Mouse (Mus musculus): ENCODE results near the gene Zhx3. TPM values are rescaled to one million over a fixed set of nuclear protein-coding genes. Genes with fewer than 3 reads are reported as not detected.

Gene Zhx3
- polyA plus RNA-seq, 1 experiment from 2014 or later, result 15.5 TPM

DNA sequence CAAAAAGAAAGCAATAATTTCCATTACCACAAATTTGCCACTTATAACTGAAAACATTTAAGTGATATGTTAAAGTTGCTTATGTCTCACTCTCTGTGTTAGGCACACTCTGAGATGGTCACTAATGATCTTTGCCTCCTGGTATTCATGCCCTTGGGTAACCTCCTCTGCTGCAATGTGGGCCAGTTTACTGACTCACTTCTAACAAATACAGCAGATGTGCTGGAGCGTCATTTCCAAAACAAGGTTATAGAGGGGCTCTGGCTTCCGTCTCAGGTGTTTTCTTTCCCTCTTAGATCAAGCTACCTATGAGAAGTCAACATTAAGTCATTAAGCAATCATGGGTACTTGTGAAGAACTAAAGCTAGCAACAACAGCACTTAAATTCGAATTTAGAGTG is 22.4 kb downstream of the Zhx3 start:
- Histone ChIP-seq H3K4me1 (no peaks in the 10 kb centered on the region), H3K4me3 (no peak overlapping the region), H3K4me2 (replicated peaks) (no peak overlapping the region), H3K27ac (replicated peaks) (no peak overlapping the region), H3K9ac (replicated peaks) (no peak overlapping the region), H3K9me3 (no peaks in the 10 kb centered on the region), H3K27me3 (no peaks in the 10 kb centered on the region), H3K36me3 (no peaks in the 10 kb centered on the region)
- ATAC-seq (ENCODE audit: low FRiP score, low read depth), result no peak
- 83% methylated on average over 3 of the region's 3 CpGs for WGBS

DNA sequence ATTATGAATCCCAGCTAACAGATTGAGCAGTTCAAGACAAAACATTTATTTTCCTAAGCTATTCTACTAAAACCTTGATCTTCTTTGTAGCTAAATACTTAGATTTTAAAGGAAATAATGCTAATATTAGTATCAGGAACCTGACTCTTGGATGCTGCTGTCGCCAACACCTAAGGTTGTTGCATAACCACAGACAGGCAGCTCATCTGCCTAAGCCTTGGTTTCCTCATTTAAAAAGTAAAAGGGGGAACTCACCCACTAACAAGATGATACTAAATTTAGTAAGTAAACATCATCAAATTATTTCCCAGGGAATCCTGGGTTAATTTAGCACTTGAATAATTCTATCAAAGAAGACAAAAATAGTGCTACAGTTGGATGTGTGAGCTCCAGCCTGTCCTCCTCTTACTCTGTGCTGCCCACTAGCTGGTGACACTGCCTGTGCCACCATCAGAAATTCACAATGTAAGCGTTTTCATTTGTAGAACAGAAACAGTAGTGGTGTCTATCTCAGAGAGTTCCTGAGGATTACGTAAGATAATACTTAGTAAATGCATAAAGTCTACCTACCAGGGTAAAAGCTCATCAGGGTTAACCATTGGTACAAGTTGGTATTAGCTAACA is 23.1 kb downstream of the Zhx3 start:
- Histone ChIP-seq H3K27me3 (no peaks in the 10 kb centered on the region), H3K4me3 (no peak overlapping the region), H3K9ac (replicated peaks) (no peak overlapping the region), H3K36me3 (no peaks in the 10 kb centered on the region), H3K4me2 (replicated peaks) (no peak overlapping the region), H3K27ac (replicated peaks) (no peak overlapping the region), H3K9me3 (no peaks in the 10 kb centered on the region), H3K4me1 (0 out of 2 replicates have a peak, but pooled peaks cover 2% of the 10 kb centered on the region)
- WGBS, result 89% methylated on average over 3 of the region's 3 CpGs
- ATAC-seq (ENCODE audit: low FRiP score, low read depth), result no peak

DNA sequence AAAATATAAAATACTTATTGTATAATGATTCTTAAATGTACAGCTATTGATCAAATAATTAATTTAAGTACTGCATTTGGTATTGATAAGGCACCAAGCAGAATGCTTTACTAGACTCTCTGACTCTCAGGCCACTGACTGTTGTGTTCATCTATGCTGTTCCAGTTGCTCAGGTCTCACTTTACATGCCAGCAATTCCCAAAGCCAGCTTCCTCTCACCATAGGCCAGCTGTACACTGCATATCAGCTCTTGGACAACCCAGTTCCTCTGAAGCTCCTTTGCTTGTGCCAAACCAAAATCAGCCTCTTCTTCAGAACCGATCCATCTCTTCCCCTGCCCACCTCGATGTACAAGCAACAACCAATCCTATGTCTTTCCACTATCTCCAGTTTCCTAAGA is 24.6 kb downstream of the Zhx3 start:
- H3K4me3 ChIP-seq, result no peak overlapping the region
- H3K27me3 ChIP-seq, result no peaks in the 10 kb centered on the region
- H3K9ac ChIP-seq (replicated peaks), result no peak overlapping the region
- no peak for ATAC-seq (ENCODE audit: low FRiP score, low read depth)
- H3K4me1 ChIP-seq, result 0 out of 2 replicates have a peak, but pooled peaks cover 3% of the 10 kb centered on the region
- H3K36me3 ChIP-seq, result no peaks in the 10 kb centered on the region
- H3K27ac ChIP-seq (replicated peaks), result no peak overlapping the region
- H3K9me3 ChIP-seq, result no peaks in the 10 kb centered on the region
- 84% methylated on average over 2 of the region's 2 CpGs for WGBS
- no peak overlapping the region for H3K4me2 ChIP-seq (replicated peaks)

DNA sequence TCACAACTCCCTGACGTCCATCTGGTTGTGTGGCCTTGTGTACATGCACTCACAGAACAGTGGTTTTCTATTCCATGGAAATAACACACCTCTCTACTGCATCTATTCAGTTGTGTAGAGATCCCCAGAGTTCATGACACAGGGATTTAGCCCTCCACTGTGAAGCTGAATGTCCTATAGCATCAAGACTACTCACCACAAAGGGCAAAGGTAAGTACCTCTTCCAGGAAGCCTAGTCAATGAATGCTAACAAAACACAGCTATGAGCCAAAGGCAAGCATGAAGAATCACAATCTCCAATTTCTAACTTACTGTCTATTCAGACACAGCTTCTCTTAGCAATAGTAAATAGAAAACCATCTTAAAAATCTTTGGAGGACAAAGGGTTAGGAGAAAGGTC is 25.1 kb downstream of the Zhx3 start:
- H3K36me3 ChIP-seq, result no peaks in the 10 kb centered on the region
- no peak overlapping the region for H3K4me2 ChIP-seq (replicated peaks)
- ATAC-seq (ENCODE audit: low FRiP score, low read depth), result no peak
- no peaks in the 10 kb centered on the region for H3K9me3 ChIP-seq
- H3K4me3 ChIP-seq, result no peak overlapping the region
- no peaks in the 10 kb centered on the region for H3K27me3 ChIP-seq
- H3K9ac ChIP-seq (replicated peaks), result no peak overlapping the region
- WGBS, result 69% methylated on average over 1 of the region's 1 CpGs
- H3K4me1 ChIP-seq, result 0 out of 2 replicates have a peak, but pooled peaks cover 3% of the 10 kb centered on the region
- no peak overlapping the region for H3K27ac ChIP-seq (replicated peaks)

DNA sequence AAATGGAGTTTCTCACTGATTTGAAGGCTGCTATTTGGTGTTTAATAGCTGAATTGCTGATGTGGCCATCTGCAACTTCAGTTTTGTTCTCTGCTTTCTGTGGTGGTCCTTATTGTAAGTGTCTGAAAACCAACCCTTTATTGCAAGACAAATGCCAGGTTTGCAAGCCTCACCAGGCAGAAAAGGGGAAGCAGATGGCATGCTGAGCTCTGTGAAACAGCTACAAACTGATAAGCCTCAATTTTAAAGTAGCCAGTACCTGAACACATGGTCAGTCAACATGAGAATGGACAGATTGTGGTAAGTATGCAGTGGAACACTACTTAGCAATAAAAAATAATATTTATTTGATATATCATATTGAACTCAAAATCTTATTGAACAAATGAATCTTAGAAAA is 32.0 kb downstream of the Zhx3 start:
- Histone ChIP-seq H3K36me3 (no peaks in the 10 kb centered on the region), H3K27me3 (no peaks in the 10 kb centered on the region), H3K4me3 (no peak overlapping the region), H3K9ac (replicated peaks) (no peak overlapping the region), H3K27ac (replicated peaks) (no peak overlapping the region), H3K4me2 (replicated peaks) (no peak overlapping the region), H3K9me3 (no peaks in the 10 kb centered on the region), H3K4me1 (0 out of 2 replicates have a peak, but pooled peaks cover 9% of the 10 kb centered on the region)
- ATAC-seq (ENCODE audit: low FRiP score, low read depth), result no peak

DNA sequence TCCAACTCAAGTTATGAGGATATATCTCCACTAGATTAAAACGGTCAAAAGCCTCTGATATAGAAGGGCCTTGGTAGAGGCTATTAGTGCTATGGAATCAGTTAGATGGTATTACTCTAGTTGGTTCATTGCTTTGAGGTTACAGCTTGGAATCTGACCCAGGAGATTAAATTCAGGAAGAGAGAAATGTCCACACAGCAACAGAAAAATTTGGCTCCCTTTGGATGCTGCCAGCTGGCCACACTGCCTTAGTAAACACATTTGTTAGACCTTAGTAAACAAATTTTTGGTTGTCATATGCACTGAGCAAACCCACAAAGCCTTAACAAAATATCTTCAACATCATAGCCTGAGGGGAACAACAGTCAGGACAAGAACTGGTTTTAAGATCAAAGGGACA is 62.0 kb downstream of the Zhx3 start:
- Histone ChIP-seq H3K4me2 (replicated peaks) (no peak overlapping the region), H3K9me3 (no peaks in the 10 kb centered on the region), H3K27me3 (no peaks in the 10 kb centered on the region), H3K9ac (replicated peaks) (no peak overlapping the region), H3K4me3 (no peak overlapping the region), H3K4me1 (no peaks in the 10 kb centered on the region), H3K27ac (replicated peaks) (no peak overlapping the region), H3K36me3 (0 out of 2 replicates have a peak, but pooled peaks cover 5% of the 10 kb centered on the region)
- 84% methylated on average over 1 of the region's 1 CpGs for WGBS
- ATAC-seq (ENCODE audit: low FRiP score, low read depth), result no peak

DNA sequence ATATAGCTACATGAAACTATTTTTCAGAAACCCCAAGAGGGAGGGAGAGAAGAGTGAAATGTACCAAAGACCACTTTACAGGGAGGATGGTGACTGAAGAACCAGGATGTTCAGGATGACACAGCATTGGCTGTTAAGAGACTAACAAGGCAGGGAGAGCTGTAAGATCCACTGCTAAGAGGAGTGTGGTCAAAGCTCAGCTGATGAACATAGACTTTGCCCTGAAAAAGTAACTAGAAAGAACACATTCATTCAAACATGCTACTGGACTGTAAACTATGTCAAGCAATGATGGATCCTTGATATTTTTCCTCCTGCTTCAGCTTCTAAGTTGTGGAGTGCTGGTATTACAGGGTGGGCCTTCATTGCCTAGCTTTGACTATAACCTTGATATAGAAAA is 62.4 kb downstream of the Zhx3 start:
- Histone ChIP-seq H3K4me3 (no peak overlapping the region), H3K27ac (replicated peaks) (no peak overlapping the region), H3K4me2 (replicated peaks) (no peak overlapping the region), H3K27me3 (no peaks in the 10 kb centered on the region), H3K9ac (replicated peaks) (no peak overlapping the region), H3K9me3 (no peaks in the 10 kb centered on the region), H3K36me3 (0 out of 2 replicates have a peak, but pooled peaks cover 4% of the 10 kb centered on the region), H3K4me1 (no peaks in the 10 kb centered on the region)
- ATAC-seq (ENCODE audit: low FRiP score, low read depth), result no peak

DNA sequence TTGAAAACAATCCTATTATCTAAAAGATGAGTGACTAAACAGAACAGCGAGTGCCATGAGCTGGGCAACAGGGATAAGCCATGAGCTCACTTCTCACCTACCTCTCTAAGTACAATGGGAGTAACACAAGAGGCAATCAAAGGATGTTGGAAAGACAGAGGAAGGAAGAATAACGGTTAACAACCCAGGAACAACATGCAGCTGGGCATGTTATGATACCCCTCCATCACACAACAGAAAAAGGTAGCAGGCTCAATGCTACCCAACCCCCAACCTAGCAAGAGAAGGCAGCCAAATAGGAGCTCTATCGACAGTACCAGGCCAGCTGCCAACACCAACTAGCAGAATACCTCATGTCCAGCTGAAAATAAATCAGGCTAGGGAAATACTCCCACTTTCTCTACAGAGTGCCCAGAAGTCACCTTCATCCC is 66.7 kb downstream of the Zhx3 start:
- Histone ChIP-seq H3K4me2 (replicated peaks) (no peak overlapping the region), H3K27ac (replicated peaks) (no peak overlapping the region), H3K4me3 (no peak overlapping the region), H3K36me3 (no peaks in the 10 kb centered on the region), H3K9ac (replicated peaks) (no peak overlapping the region), H3K9me3 (no peaks in the 10 kb centered on the region), H3K27me3 (no peaks in the 10 kb centered on the region), H3K4me1 (no peaks in the 10 kb centered on the region)
- no peak for ATAC-seq (ENCODE audit: low FRiP score, low read depth)
- WGBS, result 72% methylated on average over 3 of the region's 3 CpGs

DNA sequence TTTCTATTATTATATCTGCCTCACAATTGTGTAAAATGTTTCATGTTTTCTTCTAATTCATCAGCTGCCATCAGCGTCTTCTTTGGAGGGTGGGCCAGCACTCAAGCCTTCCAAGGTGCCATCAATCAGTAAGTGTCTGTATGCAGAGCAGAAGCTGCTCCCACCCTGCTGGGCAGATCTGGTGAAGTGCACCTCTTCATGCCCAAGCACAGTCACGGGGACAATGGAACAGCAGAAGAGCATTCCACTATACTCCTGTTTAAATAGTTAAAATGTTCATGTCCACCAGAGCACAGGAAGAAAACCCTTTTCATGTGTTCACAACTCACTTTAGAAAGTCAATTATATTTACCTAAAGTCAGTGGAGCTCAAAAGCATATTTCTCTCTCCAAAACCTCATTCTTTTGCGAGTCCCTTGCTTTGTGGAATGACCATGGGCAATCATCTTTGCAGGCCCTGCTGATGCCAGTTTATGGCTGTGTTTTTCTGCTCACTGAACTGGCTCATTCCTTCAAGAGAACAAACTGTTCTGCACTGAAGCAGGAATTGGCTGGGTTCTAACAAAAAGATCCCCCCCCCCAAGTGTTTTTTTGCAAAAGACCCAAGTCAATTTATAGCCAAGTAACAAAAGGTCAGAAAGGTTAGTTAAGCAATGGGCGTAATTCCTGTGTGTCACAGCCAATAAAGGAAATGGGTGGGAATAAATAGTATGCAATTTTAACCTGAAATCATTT is 67.8 kb downstream of the Zhx3 start:
- H3K9me3 ChIP-seq, result no peaks in the 10 kb centered on the region
- H3K9ac ChIP-seq (replicated peaks), result no peak overlapping the region
- 78% methylated on average over 4 of the region's 4 CpGs for WGBS
- ATAC-seq (ENCODE audit: low FRiP score, low read depth), result no peak
- H3K36me3 ChIP-seq, result no peaks in the 10 kb centered on the region
- H3K4me2 ChIP-seq (replicated peaks), result no peak overlapping the region
- no peak overlapping the region for H3K27ac ChIP-seq (replicated peaks)
- no peaks in the 10 kb centered on the region for H3K4me1 ChIP-seq
- no peak overlapping the region for H3K4me3 ChIP-seq
- H3K27me3 ChIP-seq, result no peaks in the 10 kb centered on the region

DNA sequence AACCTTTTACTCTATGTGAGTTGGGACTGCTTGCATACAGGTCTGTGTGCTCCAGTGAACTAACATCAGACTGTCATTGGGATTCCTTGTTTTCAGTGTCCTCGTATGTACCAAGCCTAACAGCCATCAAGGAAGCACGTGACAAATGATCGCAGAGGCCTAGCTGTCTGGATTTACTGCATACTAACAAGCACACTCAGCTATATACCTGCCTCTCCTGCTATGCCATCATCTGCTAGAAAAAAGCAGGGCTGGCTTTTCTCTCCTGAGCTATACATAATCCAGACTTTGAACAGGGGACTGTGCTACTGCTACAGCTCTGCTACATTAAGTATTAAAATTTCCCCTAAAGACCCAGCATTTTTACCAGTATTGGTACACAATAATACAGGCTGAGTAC is 70.5 kb downstream of the Zhx3 start:
- ATAC-seq (ENCODE audit: low FRiP score, low read depth), result no peak
- H3K4me1 ChIP-seq, result no peaks in the 10 kb centered on the region
- H3K9ac ChIP-seq (replicated peaks), result no peak overlapping the region
- H3K27me3 ChIP-seq, result no peaks in the 10 kb centered on the region
- H3K4me2 ChIP-seq (replicated peaks), result no peak overlapping the region
- no peaks in the 10 kb centered on the region for H3K36me3 ChIP-seq
- no peak overlapping the region for H3K27ac ChIP-seq (replicated peaks)
- no peak overlapping the region for H3K4me3 ChIP-seq
- WGBS, result 91% methylated on average over 3 of the region's 3 CpGs
- H3K9me3 ChIP-seq, result no peaks in the 10 kb centered on the region

DNA sequence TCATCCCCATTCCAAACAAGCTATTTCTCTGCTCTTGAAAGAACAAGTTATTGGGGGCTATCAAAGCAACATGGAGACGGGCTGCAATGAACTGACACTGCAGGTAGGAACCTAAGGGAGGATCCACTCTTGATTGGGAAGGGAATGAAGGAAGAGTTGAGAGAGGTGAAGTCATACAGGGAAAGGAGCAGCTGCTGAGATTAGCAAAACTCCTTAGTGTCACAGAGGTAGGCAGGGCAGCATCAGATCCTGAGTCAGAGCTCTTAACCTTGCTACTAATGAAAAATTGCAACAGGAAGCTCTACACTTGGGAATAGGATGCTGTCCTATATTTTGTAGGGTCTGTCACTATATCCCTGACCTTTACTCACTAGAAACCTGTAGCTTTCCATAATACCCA is 71.8 kb downstream of the Zhx3 start:
- Histone ChIP-seq H3K27me3 (no peaks in the 10 kb centered on the region), H3K27ac (replicated peaks) (no peak overlapping the region), H3K36me3 (no peaks in the 10 kb centered on the region), H3K9me3 (no peaks in the 10 kb centered on the region), H3K9ac (replicated peaks) (no peak overlapping the region), H3K4me3 (no peak overlapping the region), H3K4me1 (no peaks in the 10 kb centered on the region), H3K4me2 (replicated peaks) (no peak overlapping the region)
- ATAC-seq (ENCODE audit: low FRiP score, low read depth), result no peak
- 93% methylated on average over 1 of the region's 1 CpGs for WGBS

DNA sequence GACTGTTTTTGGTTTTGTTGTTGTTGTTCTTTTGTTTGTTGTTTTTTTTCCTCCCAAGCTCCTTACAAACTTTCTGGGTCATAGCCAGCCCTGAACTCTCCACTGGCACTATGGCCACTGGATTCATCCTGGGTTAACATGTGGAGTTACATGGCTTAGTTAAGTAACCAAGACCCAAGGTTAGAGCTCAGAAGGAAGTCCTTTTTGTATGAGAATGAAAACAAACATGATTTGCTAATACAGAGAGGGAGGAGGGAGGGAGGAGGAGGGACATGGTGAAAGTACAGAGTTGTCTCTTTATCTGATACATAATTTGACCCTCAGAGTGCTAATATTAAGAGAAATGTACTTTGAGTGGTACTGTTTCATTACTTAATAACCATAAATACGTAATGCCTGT is 74.6 kb downstream of the Zhx3 start:
- Histone ChIP-seq H3K4me3 (no peak overlapping the region), H3K9me3 (no peaks in the 10 kb centered on the region), H3K27me3 (no peaks in the 10 kb centered on the region), H3K9ac (replicated peaks) (no peak overlapping the region), H3K4me2 (replicated peaks) (no peak overlapping the region), H3K4me1 (no peaks in the 10 kb centered on the region), H3K27ac (replicated peaks) (no peak overlapping the region), H3K36me3 (no peaks in the 10 kb centered on the region)
- WGBS, result 89% methylated on average over 1 of the region's 1 CpGs
- ATAC-seq (ENCODE audit: low FRiP score, low read depth), result no peak

DNA sequence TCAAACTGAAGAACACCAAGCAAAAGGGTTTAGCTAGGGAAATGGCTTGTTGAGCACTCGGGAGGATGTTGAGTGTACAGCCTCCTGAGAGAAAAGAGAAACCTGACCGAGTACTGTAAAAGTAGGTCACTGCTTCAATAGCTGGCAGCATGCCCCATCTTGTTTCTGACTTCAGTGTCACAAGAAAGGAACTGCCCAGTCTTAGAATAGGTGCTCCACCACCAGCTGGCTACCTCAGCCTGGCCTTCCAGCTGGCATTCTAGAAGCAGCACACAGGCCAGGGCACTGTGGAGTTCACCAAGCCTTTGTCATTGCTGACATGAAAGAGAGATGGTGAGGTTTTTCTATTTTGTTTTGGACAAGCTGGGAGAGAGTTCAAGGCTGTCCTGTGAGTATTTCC is 75.8 kb downstream of the Zhx3 start:
- H3K27me3 ChIP-seq, result no peaks in the 10 kb centered on the region
- H3K4me3 ChIP-seq, result no peak overlapping the region
- no peaks in the 10 kb centered on the region for H3K4me1 ChIP-seq
- 81% methylated on average over 2 of the region's 2 CpGs for WGBS
- no peaks in the 10 kb centered on the region for H3K9me3 ChIP-seq
- H3K9ac ChIP-seq (replicated peaks), result no peak overlapping the region
- ATAC-seq (ENCODE audit: low FRiP score, low read depth), result no peak
- no peak overlapping the region for H3K27ac ChIP-seq (replicated peaks)
- H3K4me2 ChIP-seq (replicated peaks), result no peak overlapping the region
- no peaks in the 10 kb centered on the region for H3K36me3 ChIP-seq
